Mouse (Mus musculus): Measurements from ENCODE around the gene Cpm.
"Not testable (repeated sequence)": the region's sequence is repeated elsewhere in the genome, so short reads cannot be mapped to it uniquely, and the experiment has no call there.

Gene Cpm

DNA sequence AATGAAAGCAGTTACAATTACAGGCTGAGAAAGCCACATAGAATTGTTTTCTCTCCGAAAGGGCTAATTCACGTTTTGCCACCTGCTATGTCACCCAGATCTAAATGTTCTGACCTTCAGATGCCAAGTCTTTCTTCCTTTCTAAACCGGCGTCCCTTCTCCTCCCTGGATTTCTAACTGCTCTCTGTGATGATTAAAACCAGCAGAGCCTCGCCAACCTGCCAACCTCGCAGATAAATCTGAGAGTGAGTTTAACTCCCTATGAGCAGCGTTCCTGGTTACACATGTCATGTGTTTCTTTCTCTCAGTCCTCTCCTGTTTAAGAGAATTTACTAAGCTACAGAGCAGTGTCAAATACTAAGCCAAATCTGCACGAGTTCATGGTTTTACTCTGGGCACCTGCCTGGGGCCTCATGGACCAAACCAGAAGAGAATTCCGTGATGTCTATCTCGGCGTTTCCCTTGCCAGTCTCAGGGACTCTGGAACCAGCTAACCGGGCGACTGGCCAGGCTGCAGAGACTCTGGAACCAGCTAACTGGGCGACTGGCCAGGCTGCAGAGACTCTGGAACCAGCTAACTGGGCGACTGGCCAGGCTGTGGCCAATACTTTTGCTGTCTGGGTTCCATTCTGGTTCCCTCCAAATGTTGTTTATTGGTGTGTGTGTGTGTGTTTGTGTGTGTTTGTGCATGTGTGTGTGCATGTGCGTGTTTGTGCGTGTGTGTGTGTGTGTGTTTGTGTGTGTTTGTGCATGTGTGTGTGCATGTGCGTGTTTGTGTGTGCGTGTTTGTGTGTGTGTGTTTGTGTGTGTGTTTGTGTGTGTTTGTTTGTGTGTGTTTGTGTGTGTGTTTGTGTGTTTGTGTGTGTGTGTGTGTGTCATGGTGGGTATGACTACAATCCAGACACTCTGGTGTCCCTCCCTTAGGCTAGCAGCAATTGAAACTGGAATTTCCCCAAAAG, 89.1 kb downstream of the Cpm start:
- no peak for DNase-seq (ENCODE audit: low spot score in 2 of 2)

DNA sequence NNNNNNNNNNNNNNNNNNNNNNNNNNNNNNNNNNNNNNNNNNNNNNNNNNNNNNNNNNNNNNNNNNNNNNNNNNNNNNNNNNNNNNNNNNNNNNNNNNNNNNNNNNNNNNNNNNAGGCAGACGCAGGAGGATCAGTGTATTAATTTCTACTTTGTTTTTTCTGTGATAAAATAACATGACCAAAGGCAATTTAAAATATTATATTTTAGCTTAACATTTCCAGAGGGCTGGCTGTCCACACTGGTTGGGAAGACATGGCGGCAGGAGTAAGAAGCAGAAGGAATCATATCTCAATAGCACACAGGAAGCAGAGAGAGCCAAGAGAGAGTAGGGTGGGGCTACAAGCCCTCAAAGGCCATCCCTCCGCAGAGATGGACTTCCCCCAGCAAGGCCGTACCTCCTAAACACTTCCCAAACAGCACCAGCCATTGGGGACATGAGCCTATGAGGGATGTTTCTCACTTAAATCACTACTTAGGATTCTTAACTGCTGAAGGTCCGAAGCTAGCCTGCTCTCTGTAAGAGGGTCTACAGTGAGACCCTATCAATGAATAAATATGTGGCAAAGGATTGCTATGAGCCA, 94.9 kb downstream of the Cpm start:
- DNase-seq (ENCODE audit: low spot score in 2 of 2): no peak

DNA sequence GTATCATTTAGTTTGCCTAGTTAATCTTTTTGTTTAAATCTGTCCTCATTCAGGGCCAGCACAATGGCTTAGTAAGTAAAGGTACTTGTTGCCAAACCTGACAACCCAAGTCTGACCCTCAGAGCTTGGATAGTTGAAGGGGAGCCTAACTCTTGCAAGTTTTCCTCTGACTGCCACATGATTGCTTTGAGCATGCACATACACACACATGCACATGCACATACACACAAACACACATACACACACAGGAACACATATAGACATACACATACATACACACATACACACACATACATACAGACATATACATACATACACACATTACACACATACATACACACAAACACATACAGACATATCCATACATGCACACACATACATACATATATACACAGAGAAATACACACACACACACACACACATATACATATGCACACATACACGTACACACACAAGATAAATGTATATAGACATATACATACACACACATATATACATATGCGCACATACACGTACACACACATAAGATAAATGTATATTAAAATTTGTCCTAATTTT, 95.6 kb downstream of the Cpm start:
- DNase-seq (ENCODE audit: low spot score in 2 of 2): no peak

DNA sequence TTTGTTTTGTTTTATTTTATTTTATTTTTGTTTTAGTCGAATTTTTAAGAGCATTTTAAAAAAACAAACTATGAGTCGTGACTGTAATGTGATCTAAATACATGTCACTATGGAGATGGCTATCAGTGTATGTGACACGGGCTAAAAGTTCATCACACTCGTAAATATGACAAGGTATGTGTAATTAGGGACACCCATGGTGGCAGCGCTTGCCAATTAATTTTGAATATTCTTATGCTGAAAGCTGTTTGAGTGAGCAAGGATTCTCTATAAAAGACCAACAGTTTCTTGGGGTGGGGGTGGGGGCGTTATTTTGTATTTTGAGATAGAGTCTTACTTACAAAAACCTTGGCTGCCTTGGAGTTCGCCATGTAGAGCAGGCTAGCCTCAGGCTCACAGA, 96.4 kb downstream of the Cpm start:
- no peak for DNase-seq (ENCODE audit: low spot score in 2 of 2)

DNA sequence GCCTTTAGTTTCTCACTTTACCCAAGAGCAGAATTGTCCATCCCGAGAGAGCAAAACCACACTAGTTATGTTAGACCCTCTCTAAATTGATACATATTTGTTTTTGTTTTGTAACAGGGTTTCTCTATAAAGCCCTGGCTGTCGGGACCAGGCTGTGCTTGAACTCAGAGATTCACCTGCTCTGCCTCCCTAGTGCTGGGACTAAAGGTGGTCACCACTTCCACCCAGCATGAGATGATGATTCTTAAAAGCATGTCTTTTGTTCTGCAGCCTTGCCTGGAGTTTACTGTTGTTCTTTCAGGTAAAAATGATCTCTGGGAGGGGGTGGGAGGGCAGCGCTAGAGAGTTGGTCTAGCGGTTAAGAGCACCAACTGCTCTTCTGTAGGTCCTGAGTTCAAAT, 97.0 kb downstream of the Cpm start:
- DNase-seq (ENCODE audit: low spot score in 2 of 2): no peak

DNA sequence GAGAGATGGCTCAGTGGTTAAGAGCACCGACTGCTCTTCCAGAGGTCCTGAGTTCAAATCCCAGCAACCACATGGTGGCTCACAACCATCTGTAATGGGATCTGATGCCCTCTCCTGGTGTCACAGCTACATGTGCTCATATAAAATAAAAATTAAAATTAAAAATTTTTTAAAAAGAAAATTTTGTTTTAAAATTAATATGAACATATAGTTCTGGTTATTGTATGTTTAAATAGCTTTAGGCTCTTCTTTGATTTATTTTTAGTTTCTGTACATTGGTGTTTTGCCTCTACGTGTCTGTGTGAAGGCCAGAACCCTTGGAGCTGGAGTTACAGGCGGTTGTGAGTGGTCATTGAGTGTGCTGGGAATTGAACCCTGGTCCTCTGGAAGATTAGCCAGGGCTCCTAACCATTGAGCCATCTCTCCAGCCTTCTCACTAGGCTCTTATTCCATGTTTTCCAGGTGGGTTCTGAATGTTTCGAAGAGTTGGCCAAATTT, 97.6 kb downstream of the Cpm start:
- DNase-seq (ENCODE audit: low spot score in 2 of 2): no peak

DNA sequence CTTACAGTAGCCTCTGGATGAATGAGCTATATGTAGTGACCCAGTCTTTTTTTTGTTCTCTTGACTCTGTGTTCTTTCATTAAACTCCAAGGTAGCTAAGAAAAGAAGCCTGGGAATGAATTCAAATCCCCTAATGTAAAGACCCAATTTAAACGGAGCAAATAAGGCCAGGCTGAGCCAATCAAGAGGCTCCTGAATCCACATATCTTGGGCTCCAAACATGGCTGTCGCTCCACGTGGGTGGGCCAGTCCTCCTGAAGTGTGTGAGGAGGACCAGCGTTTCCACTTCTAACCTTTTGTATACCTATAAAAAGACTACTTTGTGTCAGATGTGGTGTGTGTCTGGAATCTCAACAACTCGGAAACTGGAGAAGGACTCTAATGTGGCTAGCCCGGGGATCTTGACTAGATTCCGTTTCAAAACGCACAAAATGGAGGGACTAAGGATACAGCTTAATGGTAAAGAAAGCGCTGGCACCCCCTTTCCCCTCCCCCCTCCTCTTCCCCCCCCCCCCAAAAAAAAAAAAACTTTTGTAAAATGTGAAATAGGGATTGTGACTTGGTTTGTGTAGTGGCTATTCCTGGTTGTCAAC, 98.3 kb downstream of the Cpm start:
- DNase-seq (ENCODE audit: low spot score in 2 of 2): no peak

DNA sequence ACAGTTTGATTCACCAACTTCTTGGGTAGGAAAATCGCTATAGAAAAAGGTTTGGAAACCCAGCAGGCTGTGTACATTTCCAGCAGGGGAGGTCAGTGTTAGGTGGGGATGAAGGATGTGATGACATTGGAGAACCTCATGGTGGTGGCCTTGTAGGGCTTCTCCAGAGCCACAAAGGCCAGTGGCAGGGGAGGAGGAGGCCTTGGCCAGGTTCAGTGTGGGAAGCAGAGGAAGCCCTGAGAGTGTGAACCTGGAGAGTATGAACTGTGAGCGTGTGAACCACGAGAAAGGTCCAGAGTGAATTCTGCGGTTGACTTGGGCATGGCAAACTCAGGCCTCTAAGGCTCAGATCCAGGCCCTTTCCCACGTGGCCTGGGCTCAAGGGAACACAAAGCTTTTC, 99.3 kb downstream of the Cpm start:
- no peak for DNase-seq (ENCODE audit: low spot score in 2 of 2)

DNA sequence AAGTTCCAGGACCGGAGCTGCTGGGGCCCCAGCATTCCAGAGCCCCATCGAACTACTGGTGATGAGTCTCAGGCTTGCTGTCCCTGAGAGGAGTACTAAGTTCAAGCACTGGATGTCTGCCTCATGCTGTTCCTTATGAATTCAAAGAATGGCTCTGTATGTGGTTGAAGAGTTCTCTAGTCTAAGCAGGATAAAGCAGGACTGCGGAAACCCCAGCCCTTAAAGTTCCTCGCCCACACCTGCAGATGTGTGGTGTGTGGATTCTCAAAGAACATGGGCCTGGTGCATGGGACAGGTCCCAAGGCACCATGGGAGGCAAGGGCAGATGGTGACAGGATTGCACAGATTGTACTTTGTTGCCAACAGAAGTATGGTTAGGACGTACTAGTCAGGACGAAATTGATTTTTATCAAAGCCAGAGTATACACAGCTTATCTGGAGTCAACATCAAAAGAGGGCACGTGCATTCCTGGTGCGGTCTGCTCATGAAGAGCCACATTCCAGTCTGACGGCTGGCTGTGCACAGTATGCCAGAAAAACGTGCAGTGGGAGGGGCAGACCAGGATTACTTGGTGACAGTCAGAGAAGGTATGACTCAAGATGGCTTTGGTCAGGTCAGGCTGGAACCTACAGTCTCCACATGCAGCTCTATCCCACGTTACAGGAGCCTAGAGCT, 100.0 kb downstream of the Cpm start:
- no peak for DNase-seq (ENCODE audit: low spot score in 2 of 2)

DNA sequence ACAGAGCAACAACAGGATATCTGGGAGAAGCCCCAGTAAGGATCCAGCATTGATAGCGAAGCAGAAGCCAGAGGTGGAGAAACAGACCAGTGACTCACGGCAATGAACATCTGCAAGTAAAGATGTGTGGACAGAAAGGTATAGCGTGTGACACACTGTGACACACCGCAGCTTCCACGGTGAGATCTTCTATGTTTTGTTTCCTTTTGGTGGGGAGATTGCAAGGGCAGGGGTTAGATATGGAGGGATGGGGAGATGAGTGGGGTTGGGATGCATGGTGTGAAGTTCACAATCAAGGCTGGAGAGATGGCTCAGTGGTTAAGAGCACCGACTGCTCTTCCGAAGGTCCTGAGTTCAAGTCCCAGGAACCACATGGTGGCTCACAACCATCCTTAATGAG, 100.8 kb downstream of the Cpm start:
- DNase-seq (ENCODE audit: low spot score in 2 of 2): no peak

DNA sequence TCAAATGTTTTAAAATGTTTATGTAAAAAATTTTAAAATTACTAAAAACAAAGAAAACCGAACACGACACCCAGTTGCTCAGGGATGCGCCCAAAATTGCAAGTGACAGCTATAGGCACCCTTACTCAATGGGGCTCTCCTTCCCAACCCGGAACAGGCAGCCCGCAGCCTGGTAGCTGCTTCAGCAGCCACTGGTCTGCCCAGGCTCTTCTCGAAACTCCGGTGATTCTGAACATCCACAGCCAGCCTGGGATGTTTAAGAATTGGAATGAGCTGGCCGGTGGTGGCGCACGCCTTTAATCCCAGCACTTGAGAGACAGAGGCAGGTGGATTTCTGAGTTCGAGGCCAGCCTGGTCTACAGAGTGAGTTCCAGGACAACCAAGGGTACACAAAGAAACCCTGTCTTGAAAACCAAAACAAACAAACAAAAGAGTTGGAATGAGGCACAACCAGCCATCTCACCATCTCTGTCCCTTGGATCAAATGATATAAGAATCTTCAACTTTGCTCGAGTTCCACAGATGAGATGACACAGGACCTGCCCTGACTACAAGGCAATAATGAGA, 101.4 kb downstream of the Cpm start:
- no peak for DNase-seq (ENCODE audit: low spot score in 2 of 2)

DNA sequence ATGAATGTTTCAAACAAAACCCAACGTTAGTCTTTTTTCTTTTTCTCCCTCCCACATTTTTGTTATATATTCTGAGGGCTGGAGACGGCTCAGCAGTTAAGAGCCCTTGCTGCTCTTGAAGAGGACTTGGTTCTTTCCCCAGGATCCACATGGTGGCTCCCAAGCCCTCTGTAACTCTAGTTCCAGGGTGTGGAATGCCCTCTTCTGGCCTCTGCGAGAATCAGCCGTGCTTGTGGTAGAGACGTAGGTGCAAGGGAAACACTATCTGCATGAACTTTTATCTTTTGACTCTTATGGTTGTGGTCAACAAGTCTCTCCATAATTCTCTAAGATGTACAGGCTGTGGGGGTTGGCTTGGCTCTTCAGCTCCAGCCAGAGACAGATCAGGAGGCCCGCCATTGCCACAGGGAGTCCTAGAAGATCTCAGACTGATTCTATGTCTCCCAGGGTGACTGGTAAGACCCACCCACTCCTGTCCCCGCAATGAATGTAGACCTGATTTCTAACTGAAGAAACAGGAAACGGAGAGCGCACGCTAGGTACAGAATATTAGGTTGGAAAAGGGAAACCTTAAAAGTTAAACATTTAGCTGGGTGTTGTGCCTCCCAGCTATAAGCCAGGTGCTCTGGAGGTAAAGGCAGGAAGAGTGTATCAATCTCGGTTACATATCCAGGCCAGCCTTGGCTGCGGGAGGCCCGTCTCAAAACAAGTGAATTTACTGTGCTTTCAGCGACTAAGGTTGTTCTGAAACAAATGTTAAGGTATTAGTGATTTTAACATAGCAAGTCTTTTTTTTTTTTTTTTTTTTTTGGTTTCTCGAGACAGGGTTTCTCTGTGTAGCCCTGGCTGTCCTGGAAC, 102.2 kb downstream of the Cpm start:
- peak in 1 of 2 experiments; percentile 38 for DNase-seq (ENCODE audit: low spot score in 2 of 2)

DNA sequence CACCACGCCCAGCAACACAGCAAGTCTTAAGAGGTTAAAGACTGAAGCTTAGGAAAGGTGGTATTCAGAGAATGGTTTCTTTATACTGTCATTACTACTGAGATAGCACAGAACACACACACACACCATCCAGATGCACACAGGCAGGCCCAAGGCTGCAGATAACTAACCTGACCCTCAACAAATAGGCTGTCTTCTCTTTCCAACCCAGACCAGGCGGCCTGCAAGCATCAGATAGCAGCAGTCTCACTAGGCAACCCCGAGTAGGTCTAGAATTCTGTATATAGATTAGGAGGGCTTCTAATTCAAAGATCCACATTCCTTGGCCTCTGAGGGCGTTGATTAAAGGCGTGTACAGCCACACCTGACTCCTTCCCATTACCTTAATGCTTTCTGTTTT, 102.9 kb downstream of the Cpm start:
- DNase-seq (ENCODE audit: low spot score in 2 of 2): no peak

DNA sequence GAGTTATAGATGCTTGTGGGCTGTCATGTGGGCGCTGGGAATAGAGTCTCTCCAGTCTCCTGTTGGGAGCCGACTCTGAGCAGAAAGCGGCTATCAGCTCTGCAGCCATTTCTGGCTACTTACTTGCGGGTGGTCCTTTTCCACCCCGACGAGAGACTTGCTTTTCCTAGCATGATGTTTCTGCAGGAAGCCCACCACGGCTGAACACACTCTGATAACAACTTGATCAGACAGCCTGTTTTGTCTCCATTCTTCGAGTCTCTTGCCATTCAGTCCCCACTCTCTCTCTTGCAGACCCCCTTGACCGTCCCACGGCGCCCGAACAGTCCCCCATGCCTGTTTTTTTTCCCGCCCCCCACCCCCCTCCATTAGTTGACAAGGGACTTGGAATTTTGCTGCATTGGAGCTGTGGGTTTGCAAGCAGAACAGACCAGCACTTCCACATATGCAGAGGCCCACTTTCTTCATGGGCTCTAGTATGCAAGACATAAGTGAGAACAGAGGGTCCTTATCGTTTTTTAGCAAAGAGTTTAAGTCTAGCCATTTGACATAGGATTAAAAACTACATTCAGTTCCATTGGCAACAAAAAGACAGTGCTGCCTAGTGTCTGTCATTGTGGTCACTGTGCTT, 103.8 kb downstream of the Cpm start:
- DNase-seq (ENCODE audit: low spot score in 2 of 2): no peak

DNA sequence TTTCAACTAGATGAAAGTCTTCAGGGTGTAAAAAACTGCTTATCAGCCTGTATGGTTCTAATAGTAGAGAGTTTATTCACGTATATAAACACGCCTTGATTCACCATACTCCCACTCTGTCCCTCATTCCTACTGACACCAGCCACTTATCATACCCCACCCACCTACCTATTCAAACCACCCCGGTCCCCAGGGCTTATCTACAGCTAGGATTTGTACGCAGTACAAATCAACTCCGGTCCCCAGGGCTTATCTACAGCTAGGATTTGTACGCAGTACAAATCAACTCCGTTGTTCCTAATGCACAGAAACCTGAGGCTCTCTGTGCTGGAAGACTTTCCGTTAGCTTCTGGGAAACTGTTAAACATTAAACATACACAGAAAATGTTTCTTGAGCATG, 104.3 kb downstream of the Cpm start:
- not testable (repeated sequence) for DNase-seq (ENCODE audit: low spot score in 2 of 2)

DNA sequence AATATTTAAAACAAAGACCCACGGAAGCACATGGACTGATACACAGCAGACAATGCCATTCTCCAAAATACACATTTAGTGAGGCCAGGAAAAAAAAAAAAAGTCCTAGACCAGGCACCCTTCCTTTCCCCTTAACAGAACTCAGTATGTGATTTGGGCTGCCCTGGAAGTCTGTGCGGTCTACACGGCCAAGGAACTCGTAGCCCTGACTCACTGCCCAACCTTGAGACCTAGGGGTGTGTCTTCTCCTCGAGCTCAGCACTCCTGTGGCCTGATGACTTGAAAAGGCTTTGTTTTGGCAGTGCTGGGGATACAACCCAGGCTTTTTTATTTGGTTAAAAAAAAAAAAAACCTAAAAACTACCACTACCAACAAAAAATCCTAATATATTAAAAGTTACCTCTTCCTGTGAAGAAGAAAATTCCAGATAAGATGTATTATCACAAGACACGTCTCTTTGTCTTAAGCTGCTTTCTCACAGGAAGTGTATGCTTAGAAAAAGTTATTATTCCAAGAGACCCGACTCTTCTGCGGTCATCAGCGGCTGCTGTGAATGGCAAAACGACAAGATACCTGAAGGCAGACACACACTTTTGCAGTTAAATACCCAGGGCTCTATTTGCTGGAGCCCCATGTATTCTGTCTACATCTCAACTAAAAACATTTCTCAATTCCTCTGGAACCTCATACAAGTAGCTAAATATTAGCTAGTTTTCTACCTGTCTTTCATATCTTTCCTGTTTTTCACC, 105.0 kb downstream of the Cpm start:
- not testable (repeated sequence) for DNase-seq (ENCODE audit: low spot score in 2 of 2)

DNA sequence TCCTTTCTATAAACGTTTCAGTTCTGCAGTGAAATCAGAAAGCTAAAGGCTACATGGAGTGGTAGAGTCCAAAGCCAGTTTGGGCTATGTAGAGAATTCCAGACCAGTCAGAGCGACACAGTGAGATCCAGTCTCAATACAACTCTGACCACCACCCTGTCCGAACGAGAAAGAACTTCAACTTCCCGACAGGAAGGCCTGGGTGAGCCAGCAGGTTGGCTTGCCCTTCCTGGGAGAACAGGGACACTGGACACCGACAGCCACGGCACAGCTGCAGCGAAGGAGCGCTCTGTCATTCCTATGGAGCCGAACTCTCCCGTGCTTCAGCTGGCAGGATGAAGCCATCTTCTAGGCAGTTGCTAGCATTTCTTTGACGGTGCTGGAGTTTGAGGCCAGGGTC, 106.1 kb downstream of the Cpm start:
- DNase-seq (ENCODE audit: low spot score in 2 of 2): not testable (repeated sequence)

DNA sequence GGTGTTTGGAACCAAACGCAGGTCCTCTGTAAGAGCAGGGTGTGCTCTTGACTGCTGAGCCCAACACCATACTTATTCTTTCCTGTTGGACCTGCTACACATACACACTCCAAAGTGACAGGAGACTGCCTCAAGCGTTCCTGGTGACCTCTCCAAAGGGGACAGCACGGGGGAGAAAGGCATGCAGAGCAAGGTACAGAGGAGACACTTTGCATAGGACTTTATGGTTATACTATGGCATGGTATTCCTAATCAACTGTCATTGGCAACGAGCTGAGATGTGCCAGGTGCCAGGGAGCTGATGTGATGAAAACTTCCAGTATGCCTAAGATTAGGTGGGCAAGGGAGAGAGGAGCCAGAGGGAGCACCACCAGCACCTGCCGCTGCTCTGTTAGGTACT, 107.3 kb downstream of the Cpm start:
- no peak for DNase-seq (ENCODE audit: low spot score in 2 of 2)

Data from natural killer cell, adult 2 months (primary cell).